Comparison of ENCODE assay signal across 22 mouse cellular contexts in the genomic region with DNA sequence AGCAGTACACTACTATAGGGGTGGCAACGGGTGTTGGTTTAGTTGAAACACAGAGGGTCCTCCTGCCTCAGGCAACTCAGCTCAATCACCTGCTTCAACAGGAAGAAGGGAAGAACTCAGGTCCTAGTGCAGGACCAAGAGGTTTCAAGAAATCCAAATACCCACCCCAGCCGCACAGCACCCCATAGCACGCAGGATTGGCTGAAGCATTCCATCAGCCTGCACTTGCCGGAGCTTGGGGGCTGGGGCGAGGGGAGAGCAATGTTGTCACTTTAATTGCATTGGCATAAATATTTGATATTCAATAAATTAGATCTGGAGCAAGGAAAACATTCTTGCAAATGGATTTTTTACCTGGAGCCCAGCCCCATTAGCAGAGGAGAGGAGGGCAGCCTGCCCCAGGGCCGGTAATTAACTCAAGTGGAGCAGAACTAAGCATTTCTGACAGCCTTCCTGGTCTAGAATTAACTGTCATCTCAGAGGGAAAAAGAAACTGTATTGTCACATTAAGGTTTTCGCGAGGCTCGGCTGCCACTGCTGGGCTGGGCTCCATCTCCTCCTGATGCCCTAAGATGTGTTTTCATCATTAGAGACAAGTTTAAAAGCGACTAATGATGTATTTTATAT. TPM values are rescaled to one million over a fixed set of nuclear protein-coding genes. Genes with fewer than 3 reads are reported as not detected.
DNase-seq lines count a peak whose midpoint lies in the region; ATAC-seq lines count a peak whose summit lies in the region.
"Had no signal": no experiment of that assay in that cellular context is flagged by ENCODE, and none has a peak within 500 bp of the region (broad histone marks: within the 10 kb centered on the region; RNA-seq: fewer than 3 reads in every experiment).

No protein-coding gene starts in this region.

- peaks cover 16% of the 10 kb centered on the region for H3K4me1 ChIP-seq in forebrain, embryonic 12.5 days
- H3K4me1 ChIP-seq in forebrain, embryonic 11.5 days (replicated peaks; ENCODE audit: control insufficient read depth, insufficient read depth, low read length) = no peaks in the 10 kb centered on the region
- peaks cover 16% of the 10 kb centered on the region; the same call in 1 of the 2 replicates for H3K4me1 ChIP-seq in midbrain, embryonic 12.5 days
- 0 out of 2 replicates have a peak, but pooled peaks cover 3% of the 10 kb centered on the region for H3K4me1 ChIP-seq in midbrain, embryonic 11.5 days (ENCODE audit: control insufficient read depth, insufficient read depth, low read length)
- H3K4me1 ChIP-seq in hindbrain, embryonic 16.5 days (ENCODE audit: control insufficient read depth, insufficient read depth, low read depth, low read length) = peaks cover 12% of the 10 kb centered on the region
- H3K4me1 ChIP-seq: intestine, embryonic 15.5 days; lung, embryonic 15.5 days had no signal

- H3K9ac ChIP-seq in forebrain, embryonic 12.5 days = no peak overlapping the region
- H3K9ac ChIP-seq in forebrain, embryonic 11.5 days (ENCODE audit: low read length) = no peak overlapping the region
- H3K9ac ChIP-seq in midbrain, embryonic 12.5 days (replicated peaks) = no peak overlapping the region
- H3K9ac ChIP-seq in midbrain, embryonic 11.5 days (ENCODE audit: low read length) = no peak overlapping the region
- 0 out of 2 replicates have a peak overlapping the region, but pooled peaks have one; percentile 14 for H3K9ac ChIP-seq in hindbrain, embryonic 16.5 days (ENCODE audit: low read depth, low read length)
- H3K9ac ChIP-seq: intestine, embryonic 15.5 days; lung, embryonic 15.5 days had no signal

- no peak overlapping the region for H3K27ac ChIP-seq in forebrain, embryonic 12.5 days
- no peak overlapping the region for H3K27ac ChIP-seq in forebrain, embryonic 11.5 days (ENCODE audit: low read depth, low read length)
- peak overlapping the region; percentile 66 for H3K27ac ChIP-seq in midbrain, embryonic 12.5 days (replicated peaks)
- H3K27ac ChIP-seq in midbrain, embryonic 11.5 days (ENCODE audit: low read depth, low read length) = no peak overlapping the region
- H3K27ac ChIP-seq in hindbrain, embryonic 16.5 days (ENCODE audit: low read depth, low read length) = no peak overlapping the region
- H3K27ac ChIP-seq: intestine, embryonic 15.5 days; lung, embryonic 15.5 days had no signal

- 0 out of 2 replicates have a peak overlapping the region, but pooled peaks have one; percentile 2 for H3K4me2 ChIP-seq in forebrain, embryonic 12.5 days
- no peak overlapping the region for H3K4me2 ChIP-seq in forebrain, embryonic 11.5 days (ENCODE audit: low read depth, low read length, severe bottlenecking)
- H3K4me2 ChIP-seq in midbrain, embryonic 12.5 days (replicated peaks) = peak overlapping the region; percentile 13; the same call in 1 of the 2 replicates
- H3K4me2 ChIP-seq in midbrain, embryonic 11.5 days = no peak overlapping the region
- H3K4me2 ChIP-seq in hindbrain, embryonic 16.5 days (ENCODE audit: low read length) = peak overlapping the region; percentile 37
- H3K4me2 ChIP-seq: intestine, embryonic 15.5 days; lung, embryonic 15.5 days had no signal

- WGBS in forebrain, embryonic 12.5 days = 57% methylated on average over 10 of the region's 10 CpGs
- 53% methylated on average over 10 of the region's 10 CpGs for WGBS in forebrain, embryonic 11.5 days
- WGBS in midbrain, embryonic 12.5 days = 59% methylated on average over 10 of the region's 10 CpGs
- 64% methylated on average over 10 of the region's 10 CpGs for WGBS in midbrain, embryonic 11.5 days
- 47% methylated on average over 10 of the region's 10 CpGs for WGBS in hindbrain, embryonic 16.5 days

- H3K36me3 ChIP-seq in forebrain, embryonic 12.5 days (replicated peaks) = no peaks in the 10 kb centered on the region
- H3K36me3 ChIP-seq in forebrain, embryonic 11.5 days (ENCODE audit: control insufficient read depth, insufficient read depth, low read length) = no peaks in the 10 kb centered on the region
- no peaks in the 10 kb centered on the region for H3K36me3 ChIP-seq in midbrain, embryonic 12.5 days
- no peaks in the 10 kb centered on the region for H3K36me3 ChIP-seq in midbrain, embryonic 11.5 days (ENCODE audit: control insufficient read depth, insufficient read depth, low read length)
- H3K36me3 ChIP-seq in hindbrain, embryonic 16.5 days (ENCODE audit: control insufficient read depth, insufficient read depth, low read length) = no peaks in the 10 kb centered on the region
- H3K36me3 ChIP-seq: intestine, embryonic 15.5 days; lung, embryonic 15.5 days had no signal

- no peak for DNase-seq in forebrain, embryonic 11.5 days (ENCODE audit: low spot score)
- DNase-seq in midbrain, embryonic 11.5 days (ENCODE audit: low spot score, missing footprints) = no peak
- DNase-seq in retina, embryonic 14.5 days (ENCODE audit: low spot score) = peak; percentile 97
- DNase-seq in c-Kit-positive CD71-positive TER-119-positive erythroid progenitor cells, embryonic 14.5 days (ENCODE audit: low spot score) = no peak
- DNase-seq in left cerebral cortex, postnatal 10 days (ENCODE audit: extremely low spot score in 1 of 2, low spot score in 2 of 2) = no peak
- DNase-seq: B cell, adult 2 months; cerebellum, adult 11 months; heart, adult 18-20 months; kidney, postnatal 36 days; thymus, adult 18-20 months had no signal

- intact Hi-C loops in left cerebral cortex, postnatal 10 days (cut with DNase I) = no loop called here

- H3K27me3 ChIP-seq in forebrain, embryonic 12.5 days = 0 out of 2 replicates have a peak, but pooled peaks cover 6% of the 10 kb centered on the region
- H3K27me3 ChIP-seq in forebrain, embryonic 11.5 days (ENCODE audit: control insufficient read depth, insufficient read depth, low read length) = no peaks in the 10 kb centered on the region
- 0 out of 2 replicates have a peak, but pooled peaks cover 2% of the 10 kb centered on the region for H3K27me3 ChIP-seq in midbrain, embryonic 12.5 days
- H3K27me3 ChIP-seq in midbrain, embryonic 11.5 days (ENCODE audit: control insufficient read depth, insufficient read depth, low read length) = no peaks in the 10 kb centered on the region
- H3K27me3 ChIP-seq in hindbrain, embryonic 16.5 days (replicated peaks; ENCODE audit: control insufficient read depth, insufficient read depth, low read length) = no peaks in the 10 kb centered on the region
- H3K27me3 ChIP-seq: intestine, embryonic 15.5 days; lung, embryonic 15.5 days had no signal

- H3K9me3 ChIP-seq in forebrain, embryonic 12.5 days = no peaks in the 10 kb centered on the region
- H3K9me3 ChIP-seq in forebrain, embryonic 11.5 days (ENCODE audit: control insufficient read depth, low read length) = no peaks in the 10 kb centered on the region
- no peaks in the 10 kb centered on the region for H3K9me3 ChIP-seq in midbrain, embryonic 12.5 days
- no peaks in the 10 kb centered on the region for H3K9me3 ChIP-seq in midbrain, embryonic 11.5 days (ENCODE audit: control insufficient read depth, low read length)
- no peaks in the 10 kb centered on the region; the same call in 1 of the 2 replicates for H3K9me3 ChIP-seq in hindbrain, embryonic 16.5 days (ENCODE audit: control insufficient read depth, low read length)
- H3K9me3 ChIP-seq: intestine, embryonic 15.5 days; lung, embryonic 15.5 days had no signal

- no peak overlapping the region for H3K4me3 ChIP-seq in forebrain, embryonic 12.5 days (replicated peaks)
- H3K4me3 ChIP-seq in forebrain, embryonic 11.5 days (ENCODE audit: low read depth, low read length) = no peak overlapping the region
- H3K4me3 ChIP-seq in midbrain, embryonic 12.5 days = no peak overlapping the region
- no peak overlapping the region for H3K4me3 ChIP-seq in midbrain, embryonic 11.5 days (ENCODE audit: low read depth, low read length)
- H3K4me3 ChIP-seq in hindbrain, embryonic 16.5 days (ENCODE audit: low read length) = no peak overlapping the region
- H3K4me3 ChIP-seq: erythroblast, embryonic 14.5 days; intestine, embryonic 15.5 days; lung, embryonic 15.5 days; myocyte had no signal

- peak; percentile 67; the same call in 1 of the 2 replicates for ATAC-seq in forebrain, embryonic 12.5 days (ENCODE audit: low FRiP score)
- ATAC-seq in forebrain, embryonic 11.5 days (replicated peaks; ENCODE audit: low FRiP score) = no peak
- ATAC-seq in midbrain, embryonic 12.5 days (ENCODE audit: low FRiP score, low read depth) = peak; percentile 52; the same call in 1 of the 2 replicates
- ATAC-seq in midbrain, embryonic 11.5 days (ENCODE audit: low FRiP score) = no peak
- ATAC-seq in hindbrain, embryonic 16.5 days = peak; percentile 57
- ATAC-seq: intestine, embryonic 15.5 days had no signal

RNA-seq across cellular contexts. Expression of gene Gtsf1l, which starts 55.2 kb away (rescaled TPM):
- polyA plus RNA-seq in forebrain, embryonic 12.5 days (2016; fragmentation: Nextera tagmentation; extraction: Ambion mirVana) = not detected in 2 replicates
- polyA plus RNA-seq in forebrain, embryonic 11.5 days (2014; fragmentation: Nextera tagmentation; extraction: Ambion mirVana) = 0.35 TPM in 1 of 2 replicates, not detected in the other
- not detected in 2 replicates for polyA plus RNA-seq in midbrain, embryonic 12.5 days (2016; fragmentation: Nextera tagmentation; extraction: Ambion mirVana)
- not detected in 2 replicates for polyA plus RNA-seq in midbrain, embryonic 11.5 days (2014; fragmentation: Nextera tagmentation; extraction: Ambion mirVana)
- polyA plus RNA-seq in hindbrain, embryonic 16.5 days (2015; fragmentation: Nextera tagmentation; extraction: Ambion mirVana) = 0.40 TPM in 1 of 2 replicates, not detected in the other
- total RNA-seq in left cerebral cortex, postnatal 10 days (2021) = not detected
- total RNA-seq: heart, adult 18-20 months; layer of hippocampus, postnatal 10 days; left cerebral cortex, postnatal 25 days; liver, adult 2 months had no signal
- polyA plus RNA-seq: erythroblast, embryonic 14.5 days; heart, postnatal 0 days; intestine, embryonic 15.5 days; liver, adult 2 months; lung, embryonic 15.5 days; myocyte; small intestine, adult 2 months had no signal

Comparison
In these comparisons a context has a peak if more than half of its experiments do, and no peak if none do; other contexts are left out.
1. ATAC-seq: peak in forebrain, embryonic 12.5 days (single experiment), midbrain, embryonic 12.5 days (single experiment) and hindbrain, embryonic 16.5 days (single experiment); none in forebrain, embryonic 11.5 days (single experiment) and midbrain, embryonic 11.5 days (single experiment).
2. H3K4me2 ChIP-seq: peak in forebrain, embryonic 12.5 days (single experiment), midbrain, embryonic 12.5 days (single experiment) and hindbrain, embryonic 16.5 days (single experiment); none in forebrain, embryonic 11.5 days (single experiment) and midbrain, embryonic 11.5 days (single experiment).